Mouse (Mus musculus): Measurements from ENCODE around the gene Elof1. TPM values are rescaled to one million over a fixed set of nuclear protein-coding genes. Genes with fewer than 3 reads are reported as not detected.

Gene Elof1
- polyA plus RNA-seq, 1 experiment = 95.3 TPM

- Histone ChIP-seq H3K27me3 (ENCODE audit: control insufficient read depth, insufficient read depth, insufficient read length) (no peaks in the 10 kb centered on the region), H3K4me3 (no peak overlapping the region), H3K36me3 (ENCODE audit: control insufficient read depth, insufficient read depth) (no peaks in the 10 kb centered on the region), H3ac (ENCODE audit: control insufficient read depth, insufficient read length) (no peak overlapping the region), H3K79me2 (ENCODE audit: control insufficient read depth, insufficient read depth) (no peaks in the 10 kb centered on the region), H3K4me2 (ENCODE audit: low read depth) (no peak overlapping the region)
- no peak for TF ChIP-seq MAX (IDR thresholded peaks at IDR 0.05; ENCODE audit: low read depth)
- no peak for TF ChIP-seq SRF (IDR thresholded peaks at IDR 0.05; ENCODE audit: control insufficient read depth, insufficient read length, low read depth)
- no peak for TF ChIP-seq MYOG (IDR thresholded peaks at IDR 0.05; ENCODE audit: control insufficient read depth in 1 of 3, insufficient read depth in 1 of 3, insufficient read length in 2 of 3, low read depth in 2 of 3)
- no peak for TF ChIP-seq POLR2AphosphoS2 (IDR thresholded peaks at IDR 0.05; ENCODE audit: insufficient read length, low read depth)
- no peak for TF ChIP-seq REST (IDR thresholded peaks at IDR 0.05; ENCODE audit: insufficient read depth, insufficient read length)
- no peak for TF ChIP-seq CEBPB (IDR thresholded peaks at IDR 0.05; ENCODE audit: insufficient read depth, poor library complexity, severe bottlenecking)
- no peak for TF ChIP-seq MYOD1 (IDR thresholded peaks at IDR 0.05; ENCODE audit: control insufficient read depth in 1 of 3, insufficient read length in 2 of 3, low read depth in 2 of 3)
- TF ChIP-seq TCF3 (IDR thresholded peaks at IDR 0.05; ENCODE audit: insufficient read length, low read depth) = no peak
- no peak for TF ChIP-seq USF1 (IDR thresholded peaks at IDR 0.05; ENCODE audit: low read depth)
Measured at GRCm38 (mm10) chr9:22132220-22132619, 15.2 kb upstream of the Elof1 start.

DNA sequence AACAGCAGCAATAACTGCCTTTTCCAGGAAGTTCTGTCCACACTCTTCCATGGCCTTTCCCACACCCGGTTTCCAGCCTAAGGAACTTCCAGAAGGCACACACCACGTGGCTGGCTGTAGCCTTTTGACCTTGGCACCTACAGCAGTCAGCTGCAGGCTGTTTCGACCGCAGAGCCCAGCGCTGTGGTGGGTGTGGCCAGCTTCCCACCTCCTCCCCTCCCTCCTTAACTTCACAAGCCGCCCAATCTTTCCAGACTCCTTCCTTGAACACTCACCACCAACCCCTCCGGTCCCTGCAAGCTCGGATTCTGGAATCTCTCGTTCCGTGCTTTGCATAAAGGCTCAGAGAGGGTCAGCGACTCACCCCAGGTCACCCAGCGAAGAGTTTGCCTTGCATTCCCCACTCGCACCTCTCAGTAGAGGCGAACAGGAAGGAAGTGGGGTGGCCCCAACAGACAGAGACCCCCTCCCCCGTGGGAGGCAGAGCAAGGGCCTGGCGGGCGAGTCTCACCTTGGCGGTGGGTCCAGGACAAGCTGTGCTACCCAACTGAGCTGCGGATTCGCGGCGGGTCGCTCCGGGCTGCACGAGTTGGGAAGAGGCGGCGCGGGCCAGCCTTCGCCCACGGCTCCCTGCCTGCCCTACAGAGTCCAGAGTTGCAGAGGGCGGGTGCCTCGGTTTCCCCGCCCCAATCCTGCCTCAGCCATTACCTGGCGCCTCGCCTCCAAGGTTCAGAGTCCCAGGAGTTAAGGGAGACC is 14.4 kb upstream of the Elof1 start:
- TF ChIP-seq TCF12 (IDR thresholded peaks at IDR 0.05; ENCODE audit: insufficient read depth, poor library complexity, severe bottlenecking) = no peak
- no peak for TF ChIP-seq REST (IDR thresholded peaks at IDR 0.05; ENCODE audit: insufficient read depth, insufficient read length)
- TF ChIP-seq CEBPB (IDR thresholded peaks at IDR 0.05; ENCODE audit: insufficient read depth, poor library complexity, severe bottlenecking) = no peak
- TF ChIP-seq POLR2AphosphoS2 (IDR thresholded peaks at IDR 0.05; ENCODE audit: insufficient read length, low read depth) = no peak
- TF ChIP-seq MYOD1 (IDR thresholded peaks at IDR 0.05; ENCODE audit: control insufficient read depth in 1 of 3, insufficient read length in 2 of 3, low read depth in 2 of 3) = peak in 1 of 3 experiments; percentile 43
- TF ChIP-seq SRF (IDR thresholded peaks at IDR 0.05; ENCODE audit: control insufficient read depth, insufficient read length, low read depth) = no peak
- no peak for TF ChIP-seq POLR2A (IDR thresholded peaks at IDR 0.05; ENCODE audit: insufficient read length, low read depth)
- peak in 1 of 3 experiments; percentile 24 for TF ChIP-seq MYOG (IDR thresholded peaks at IDR 0.05; ENCODE audit: control insufficient read depth in 1 of 3, insufficient read depth in 1 of 3, insufficient read length in 2 of 3, low read depth in 2 of 3)
- Histone ChIP-seq H3K4me2 (ENCODE audit: low read depth) (no peak overlapping the region), H3K27me3 (ENCODE audit: control insufficient read depth, insufficient read depth, insufficient read length) (no peaks in the 10 kb centered on the region), H3K4me3 (no peak overlapping the region), H3K79me2 (ENCODE audit: control insufficient read depth, insufficient read depth) (no peaks in the 10 kb centered on the region), H3K36me3 (ENCODE audit: control insufficient read depth, insufficient read depth) (no peaks in the 10 kb centered on the region), H3ac (ENCODE audit: control insufficient read depth, insufficient read length) (no peak overlapping the region)

DNA sequence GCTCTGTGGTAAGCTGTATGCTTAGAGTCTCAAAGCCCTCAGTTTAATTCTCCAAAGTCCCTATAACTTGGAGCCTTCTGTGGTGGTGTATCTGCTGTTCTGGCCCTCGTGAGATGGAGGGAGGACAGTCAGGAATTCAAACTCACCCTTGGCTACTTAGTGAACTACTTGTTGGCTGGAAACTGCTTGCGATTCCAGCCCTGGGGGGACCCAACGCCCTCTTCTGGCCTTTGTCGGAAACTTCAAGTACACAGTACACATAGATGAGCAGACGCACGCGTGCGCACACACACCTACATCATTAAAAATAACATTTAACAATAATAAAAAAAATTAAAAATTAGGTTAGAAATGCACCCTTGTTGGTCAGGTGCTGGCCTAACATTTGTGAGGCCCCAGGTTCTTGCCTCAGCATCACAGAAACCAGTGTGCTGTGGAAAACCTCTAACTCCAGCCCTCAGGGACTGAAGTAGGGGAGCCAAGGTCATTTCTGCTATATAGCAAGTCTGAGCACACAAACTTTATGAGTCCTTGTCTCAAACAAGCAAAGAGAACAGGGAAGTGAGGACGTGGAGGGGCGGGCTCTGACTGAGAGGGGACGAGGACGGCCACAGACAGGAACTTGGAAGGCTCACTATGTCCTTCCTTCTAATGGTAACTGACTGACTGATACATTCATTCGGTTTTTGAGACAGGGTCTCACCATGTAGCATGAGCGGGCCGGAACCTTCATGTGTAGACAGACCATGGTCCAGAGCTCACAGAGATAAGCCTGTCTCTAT is 8.5 kb upstream of the Elof1 start:
- no peaks in the 10 kb centered on the region for H3K79me2 ChIP-seq (ENCODE audit: control insufficient read depth, insufficient read depth)
- no peak overlapping the region for H3K4me2 ChIP-seq (ENCODE audit: low read depth)
- TF ChIP-seq POLR2A (IDR thresholded peaks at IDR 0.05; ENCODE audit: insufficient read length, low read depth) (no peak), REST (IDR thresholded peaks at IDR 0.05; ENCODE audit: insufficient read depth, insufficient read length) (no peak), POLR2AphosphoS2 (IDR thresholded peaks at IDR 0.05; ENCODE audit: insufficient read length, low read depth) (no peak), USF1 (IDR thresholded peaks at IDR 0.05; ENCODE audit: low read depth) (no peak), CEBPB (IDR thresholded peaks at IDR 0.05; ENCODE audit: insufficient read depth, poor library complexity, severe bottlenecking) (no peak), E2F4 (IDR thresholded peaks at IDR 0.05; ENCODE audit: insufficient read depth) (no peak), MYOD1 (IDR thresholded peaks at IDR 0.05; ENCODE audit: control insufficient read depth in 1 of 3, insufficient read length in 2 of 3, low read depth in 2 of 3) (no peak), MYOG (IDR thresholded peaks at IDR 0.05; ENCODE audit: control insufficient read depth in 1 of 3, insufficient read depth in 1 of 3, insufficient read length in 2 of 3, low read depth in 2 of 3) (no peak), TCF3 (IDR thresholded peaks at IDR 0.05; ENCODE audit: insufficient read length, low read depth) (no peak), TCF12 (IDR thresholded peaks at IDR 0.05; ENCODE audit: insufficient read depth, poor library complexity, severe bottlenecking) (no peak), MAX (IDR thresholded peaks at IDR 0.05; ENCODE audit: low read depth) (no peak), SRF (IDR thresholded peaks at IDR 0.05; ENCODE audit: control insufficient read depth, insufficient read length, low read depth) (no peak)
- no peaks in the 10 kb centered on the region for H3K36me3 ChIP-seq (ENCODE audit: control insufficient read depth, insufficient read depth)
- no peak overlapping the region for H3K4me3 ChIP-seq
- no peak overlapping the region for H3ac ChIP-seq (ENCODE audit: control insufficient read depth, insufficient read length)
- no peaks in the 10 kb centered on the region for H3K27me3 ChIP-seq (ENCODE audit: control insufficient read depth, insufficient read depth, insufficient read length)

- Histone ChIP-seq H3K79me2 (ENCODE audit: control insufficient read depth, insufficient read depth) (no peaks in the 10 kb centered on the region), H3K4me3 (no peak overlapping the region), H3K36me3 (ENCODE audit: control insufficient read depth, insufficient read depth) (no peaks in the 10 kb centered on the region), H3K4me2 (ENCODE audit: low read depth) (no peak overlapping the region), H3K27me3 (ENCODE audit: control insufficient read depth, insufficient read depth, insufficient read length) (peaks cover 7% of the 10 kb centered on the region), H3ac (ENCODE audit: control insufficient read depth, insufficient read length) (no peak overlapping the region)
- TF ChIP-seq MAX (IDR thresholded peaks at IDR 0.05; ENCODE audit: low read depth) = no peak
- TF ChIP-seq POLR2AphosphoS2 (IDR thresholded peaks at IDR 0.05; ENCODE audit: insufficient read length, low read depth) = no peak
- no peak for TF ChIP-seq TCF12 (IDR thresholded peaks at IDR 0.05; ENCODE audit: insufficient read depth, poor library complexity, severe bottlenecking)
- no peak for TF ChIP-seq SRF (IDR thresholded peaks at IDR 0.05; ENCODE audit: control insufficient read depth, insufficient read length, low read depth)
- TF ChIP-seq POLR2A (IDR thresholded peaks at IDR 0.05; ENCODE audit: insufficient read length, low read depth) = no peak
- no peak for TF ChIP-seq TCF3 (IDR thresholded peaks at IDR 0.05; ENCODE audit: insufficient read length, low read depth)
- TF ChIP-seq MYOG (IDR thresholded peaks at IDR 0.05; ENCODE audit: control insufficient read depth in 1 of 3, insufficient read depth in 1 of 3, insufficient read length in 2 of 3, low read depth in 2 of 3) = no peak
- no peak for TF ChIP-seq CEBPB (IDR thresholded peaks at IDR 0.05; ENCODE audit: insufficient read depth, poor library complexity, severe bottlenecking)
- TF ChIP-seq E2F4 (IDR thresholded peaks at IDR 0.05; ENCODE audit: insufficient read depth) = no peak
- TF ChIP-seq MYOD1 (IDR thresholded peaks at IDR 0.05; ENCODE audit: control insufficient read depth in 1 of 3, insufficient read length in 2 of 3, low read depth in 2 of 3) = no peak
- TF ChIP-seq REST (IDR thresholded peaks at IDR 0.05; ENCODE audit: insufficient read depth, insufficient read length) = no peak
- no peak for TF ChIP-seq USF1 (IDR thresholded peaks at IDR 0.05; ENCODE audit: low read depth)
Measured at GRCm38 (mm10) chr9:22124169-22124568, 7.2 kb upstream of the Elof1 start.
